Mouse (Mus musculus) testis, adult 2 months (tissue): ENCODE results near the gene Lmntd1.

Source experiments
- CTCF ChIP-seq: fragments of 200-500 bp; IDR thresholded peaks from 2 replicates; pipeline ENCODE4 v1.5.1; 2012; ENCODE audit warnings: low read depth, mild to moderate bottlenecking, inconsistent platforms, low read length, moderate library complexity; ENCODE audit not compliant: control insufficient read depth, insufficient read depth, insufficient replicate concordance
- POLR2A ChIP-seq: fragments of 200-500 bp; IDR thresholded peaks from 2 replicates; pipeline ENCODE4 v1.6.1; 2012; ENCODE audit warnings: low read depth, mild to moderate bottlenecking, inconsistent platforms, low read length, moderate library complexity; ENCODE audit not compliant: control insufficient read depth

DNA sequence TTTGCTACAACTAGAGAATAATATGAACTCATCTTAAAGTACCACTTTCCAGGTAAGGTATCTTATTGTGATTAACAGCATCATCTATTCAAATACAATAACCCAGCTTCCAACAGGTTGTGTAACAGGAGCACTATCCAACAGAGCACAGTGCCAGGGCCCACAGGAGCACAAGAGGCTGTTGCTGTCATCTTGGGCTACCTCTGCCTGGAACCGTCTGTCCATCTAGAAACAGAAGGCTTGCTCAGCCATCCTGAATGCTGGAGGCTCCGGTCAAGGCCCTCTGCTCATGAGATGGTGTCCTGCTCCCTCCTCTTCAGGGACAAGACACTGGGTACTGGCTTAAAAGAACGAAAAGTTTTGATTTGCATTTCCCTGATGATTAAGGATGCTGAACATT is 46.3 kb downstream of the Lmntd1 start:
- TF ChIP-seq CTCF (no peak), POLR2A (no peak)
